Mouse (Mus musculus): ENCODE data around the gene Osbpl3.
"Not testable (repeated sequence)": the region's sequence is repeated elsewhere in the genome, so short reads cannot be mapped to it uniquely, and the experiment has no call there.

Gene Osbpl3

DNA sequence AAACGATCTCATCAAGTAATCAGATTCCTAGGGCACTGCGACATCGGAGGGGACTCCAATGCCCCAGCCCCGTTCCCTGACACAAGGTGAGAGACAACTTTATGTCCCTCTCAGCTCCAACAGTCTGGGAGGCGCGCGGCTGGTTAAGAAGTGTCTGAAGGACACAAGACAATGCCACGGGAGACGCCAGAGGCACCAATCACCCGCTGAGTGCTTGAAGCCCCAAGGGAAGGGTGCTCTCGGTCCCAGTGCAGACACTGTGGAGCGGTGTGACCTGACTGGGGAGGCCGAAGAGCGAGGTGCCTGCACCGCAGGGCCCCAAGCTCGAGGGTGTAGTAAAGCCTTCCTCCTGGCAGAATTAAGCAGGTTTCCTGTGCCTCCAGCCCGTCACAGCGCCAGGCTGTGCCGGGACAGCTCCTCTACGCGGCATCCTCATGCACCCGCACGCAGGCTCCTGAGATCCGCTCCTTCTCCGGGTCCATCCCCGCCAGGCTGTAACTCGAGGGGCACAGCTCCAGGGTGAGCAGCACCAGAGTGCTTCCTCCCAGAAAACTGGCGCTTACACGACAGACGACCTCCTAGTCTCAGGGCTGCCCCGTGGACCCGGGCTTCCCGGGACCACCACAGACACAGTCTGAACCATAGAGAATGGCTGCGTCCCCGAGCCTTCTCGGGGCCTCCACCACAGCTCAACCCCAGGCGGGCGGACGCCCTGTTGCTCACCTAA lies 736 bp downstream of the Osbpl3 start:
- DNase-seq (ENCODE audit: low read depth in 2 of 2, low spot score in 2 of 2) = peak; percentile 15 to 22

DNA sequence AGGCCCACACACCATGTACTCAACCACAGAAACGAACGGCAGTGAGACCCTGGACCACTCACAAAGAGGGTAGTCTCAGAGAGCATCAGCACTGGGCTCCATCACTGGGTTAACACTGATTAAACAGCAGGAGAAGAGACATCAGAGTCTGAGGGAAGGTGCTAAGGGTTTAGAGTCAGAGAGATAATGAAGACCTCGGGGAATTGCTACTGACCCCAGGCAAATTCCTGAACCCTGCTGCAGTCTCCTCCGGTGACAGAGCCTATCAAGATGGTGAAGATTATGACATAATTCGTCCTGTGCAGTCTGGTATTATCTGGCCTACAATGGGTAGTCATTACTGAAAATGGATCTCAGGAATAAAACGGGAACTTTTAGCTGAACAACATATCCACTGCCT lies 2.4 kb downstream of the Osbpl3 start:
- no peak for DNase-seq (ENCODE audit: low read depth in 2 of 2, low spot score in 2 of 2)

- DNase-seq (ENCODE audit: low read depth in 2 of 2, low spot score in 2 of 2) = no peak
Observed at GRCm38 (mm10) chr6:50452220-50452619, 3.8 kb downstream of the Osbpl3 start.

- DNase-seq (ENCODE audit: low read depth in 2 of 2, low spot score in 2 of 2) = no peak
Observed at GRCm38 (mm10) chr6:50445616-50446015, 10.4 kb downstream of the Osbpl3 start.

- DNase-seq (ENCODE audit: low read depth in 2 of 2, low spot score in 2 of 2) = no peak
Observed at GRCm38 (mm10) chr6:50440966-50441862, 14.8 kb downstream of the Osbpl3 start.

DNA sequence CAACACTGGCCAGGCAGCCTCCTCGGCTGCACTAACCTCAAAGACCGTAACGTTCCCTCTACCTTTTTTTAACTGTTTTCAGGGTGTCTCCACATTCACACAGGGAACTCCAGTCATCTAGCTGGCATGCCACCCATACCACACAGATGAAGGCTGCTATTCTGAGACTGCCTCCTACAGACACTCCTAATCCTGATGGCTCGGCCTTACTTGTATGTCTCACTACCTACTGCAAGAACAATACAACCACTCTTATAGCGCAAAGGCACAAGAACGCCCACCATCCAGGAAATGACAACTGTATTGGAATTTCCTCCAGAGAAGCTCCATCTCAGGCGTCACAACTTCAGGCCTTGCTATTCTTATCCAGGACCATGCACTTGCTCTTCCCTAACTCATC lies 15.8 kb downstream of the Osbpl3 start:
- no peak for DNase-seq (ENCODE audit: low read depth in 2 of 2, low spot score in 2 of 2)

DNA sequence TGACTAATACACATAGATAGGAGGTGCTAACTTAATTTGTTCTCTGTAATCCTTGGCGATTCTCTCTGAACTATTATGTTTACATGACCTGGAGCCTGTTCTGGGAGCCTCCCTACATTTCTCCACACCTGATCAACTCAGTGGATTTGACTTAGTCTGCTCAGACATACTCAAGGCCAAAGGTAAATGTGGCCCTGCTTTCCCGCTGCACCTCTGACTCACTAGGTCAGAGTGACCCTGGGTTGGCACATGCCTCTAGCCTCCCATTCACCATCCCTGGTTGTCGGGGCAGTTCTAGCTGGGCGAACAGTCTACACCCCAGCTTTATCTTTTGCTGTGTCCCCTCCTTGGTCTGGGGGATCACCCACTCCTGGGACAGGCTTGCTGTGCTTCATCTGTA lies 17.1 kb downstream of the Osbpl3 start:
- DNase-seq (ENCODE audit: low read depth in 2 of 2, low spot score in 2 of 2) = not testable (repeated sequence)

DNA sequence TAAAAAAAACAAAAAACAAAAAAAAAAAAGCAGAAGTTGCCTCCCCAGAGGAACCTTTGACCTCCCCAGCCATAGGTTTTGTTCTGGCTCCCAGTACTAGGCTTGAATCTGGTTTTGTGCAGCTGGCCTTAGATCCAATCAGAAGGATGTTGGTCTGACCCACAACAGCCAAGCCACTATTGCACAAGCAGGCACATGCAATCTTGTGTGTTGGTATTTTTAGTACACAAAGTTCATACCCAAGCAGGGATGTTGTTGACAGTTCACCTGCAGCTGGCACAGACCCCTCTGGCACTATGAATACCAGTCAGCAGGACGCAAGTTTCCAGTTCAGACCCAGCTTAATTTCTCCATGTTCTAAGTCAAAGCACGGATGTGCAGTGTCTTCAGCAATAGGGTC lies 18.2 kb downstream of the Osbpl3 start:
- no peak for DNase-seq (ENCODE audit: low read depth in 2 of 2, low spot score in 2 of 2)

- DNase-seq (ENCODE audit: low read depth in 2 of 2, low spot score in 2 of 2) = no peak
Observed at GRCm38 (mm10) chr6:50436661-50437060, 19.3 kb downstream of the Osbpl3 start.

GRCm38 (mm10) chr6:50432491-50432890 lies 23.5 kb downstream of the Osbpl3 start:
- no peak for DNase-seq (ENCODE audit: low read depth in 2 of 2, low spot score in 2 of 2)

DNA sequence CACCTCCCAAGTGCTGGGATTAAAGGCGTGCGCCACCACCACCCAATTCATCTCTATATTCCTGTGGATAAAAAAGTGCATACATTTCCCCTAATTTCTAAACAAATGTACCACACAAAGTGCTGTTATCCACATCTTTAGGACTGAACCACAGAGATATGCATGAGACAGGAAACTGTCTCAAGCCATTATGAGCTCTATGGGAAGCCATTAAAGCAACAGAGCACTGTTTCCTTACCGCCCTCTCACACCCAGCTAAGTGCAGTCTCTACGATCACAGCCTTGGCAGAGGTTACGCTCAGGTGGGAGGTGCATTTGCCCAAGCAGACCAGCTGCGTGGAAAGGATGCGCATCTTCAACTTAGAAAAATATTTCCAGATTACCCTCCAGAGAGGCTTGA lies 26.7 kb downstream of the Osbpl3 start:
- no peak for DNase-seq (ENCODE audit: low read depth in 2 of 2, low spot score in 2 of 2)

- DNase-seq (ENCODE audit: low read depth in 2 of 2, low spot score in 2 of 2) = no peak
Observed at GRCm38 (mm10) chr6:50427051-50427732, 28.8 kb downstream of the Osbpl3 start.

DNA sequence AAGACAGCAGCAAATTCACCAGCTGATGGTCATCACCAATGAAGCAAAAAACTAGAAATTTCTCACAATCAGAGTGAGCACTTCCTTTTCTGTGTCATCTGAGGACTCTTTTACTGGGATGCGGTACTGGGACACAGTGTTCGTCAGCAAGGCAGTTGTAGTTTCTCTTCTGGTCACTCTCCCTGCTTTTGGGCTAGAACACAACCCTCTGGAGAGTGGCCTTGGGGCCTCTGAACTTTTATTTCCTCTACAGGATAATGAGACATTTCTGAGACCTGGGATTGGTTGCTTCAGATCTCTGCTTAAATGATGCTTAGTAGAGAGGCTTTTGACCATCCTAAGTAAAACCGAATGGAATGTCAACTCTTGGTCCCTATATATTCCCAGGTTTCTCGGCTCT lies 29.4 kb downstream of the Osbpl3 start:
- DNase-seq (ENCODE audit: low read depth in 2 of 2, low spot score in 2 of 2) = no peak

GRCm38 (mm10) chr6:50424271-50424670 lies 31.7 kb downstream of the Osbpl3 start:
- DNase-seq (ENCODE audit: low read depth in 2 of 2, low spot score in 2 of 2) = no peak

DNA sequence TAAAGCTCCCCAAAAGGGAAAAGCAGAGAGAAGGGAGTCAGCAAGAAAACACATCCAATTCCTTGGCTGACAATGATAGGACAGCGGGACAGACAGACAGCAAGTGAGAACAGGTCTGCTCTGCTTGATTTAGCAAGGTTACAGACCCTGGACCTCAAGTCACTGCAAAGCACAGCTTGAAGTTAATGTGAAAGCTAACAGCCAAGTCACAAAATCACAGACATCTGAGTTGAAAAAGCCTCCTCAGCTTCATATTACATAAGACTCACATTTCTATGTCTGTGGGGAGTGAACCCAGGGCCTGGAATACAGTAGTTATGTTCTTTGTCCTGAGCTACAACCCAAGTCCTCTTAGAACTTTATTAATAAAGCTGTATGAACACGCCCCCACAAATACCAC lies 35.6 kb downstream of the Osbpl3 start:
- DNase-seq (ENCODE audit: low read depth in 2 of 2, low spot score in 2 of 2) = no peak

DNA sequence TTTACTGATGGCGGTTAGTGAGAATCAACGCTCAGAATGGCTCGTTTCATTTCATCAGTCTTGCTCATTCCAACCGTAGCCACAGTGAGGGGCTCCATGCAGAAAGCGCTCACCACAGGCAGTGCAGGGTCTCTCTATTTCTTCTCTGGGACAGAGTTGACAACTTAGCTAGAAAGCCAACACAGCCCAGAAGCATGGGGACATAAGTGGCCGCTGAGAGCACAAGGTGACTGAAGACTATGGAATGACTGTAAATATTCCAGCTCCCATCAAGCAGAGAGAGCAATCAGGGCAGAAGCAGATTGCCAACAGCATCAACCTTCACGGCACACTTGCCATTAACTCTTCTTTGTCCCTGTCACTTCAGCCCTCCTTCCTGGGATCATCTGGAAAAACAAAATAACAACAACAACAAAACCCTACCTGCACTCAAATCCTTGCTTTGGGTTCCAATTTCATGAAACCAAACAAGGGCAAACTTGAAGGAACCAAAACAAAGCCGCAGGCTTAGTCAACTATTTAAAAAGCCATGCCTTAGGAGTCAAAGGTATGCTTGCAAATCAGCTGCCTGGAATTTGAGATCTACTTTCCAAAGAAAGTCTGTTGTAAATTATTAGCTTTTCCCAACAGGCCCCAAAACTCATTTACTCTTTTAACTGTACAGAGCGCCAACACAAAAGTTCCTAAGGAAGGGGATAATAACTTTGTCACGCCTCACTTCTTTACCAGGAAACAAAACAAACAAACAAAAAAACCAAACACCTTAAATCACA lies 36.3 kb downstream of the Osbpl3 start:
- no peak for DNase-seq (ENCODE audit: low read depth in 2 of 2, low spot score in 2 of 2)

DNA sequence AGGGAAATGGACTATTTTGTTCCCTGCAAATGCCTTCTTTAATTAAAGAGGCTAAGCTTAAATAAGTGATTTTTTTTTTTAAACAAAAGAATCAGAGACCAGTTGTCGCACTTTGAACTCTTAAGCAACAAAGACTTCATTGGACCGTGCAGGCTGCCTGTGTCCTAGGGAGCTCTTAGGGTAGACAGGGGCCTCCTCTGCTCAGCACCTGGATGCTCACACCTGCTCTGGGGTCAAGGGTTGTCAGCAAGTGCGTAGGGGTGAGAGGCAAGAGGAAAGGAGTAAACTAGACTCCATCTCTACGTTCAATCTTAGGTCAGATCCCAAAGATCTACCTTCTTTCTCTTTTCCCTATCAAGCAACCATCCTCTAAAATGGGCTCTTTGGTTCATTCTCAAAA lies 37.0 kb downstream of the Osbpl3 start:
- DNase-seq (ENCODE audit: low read depth in 2 of 2, low spot score in 2 of 2) = no peak

DNA sequence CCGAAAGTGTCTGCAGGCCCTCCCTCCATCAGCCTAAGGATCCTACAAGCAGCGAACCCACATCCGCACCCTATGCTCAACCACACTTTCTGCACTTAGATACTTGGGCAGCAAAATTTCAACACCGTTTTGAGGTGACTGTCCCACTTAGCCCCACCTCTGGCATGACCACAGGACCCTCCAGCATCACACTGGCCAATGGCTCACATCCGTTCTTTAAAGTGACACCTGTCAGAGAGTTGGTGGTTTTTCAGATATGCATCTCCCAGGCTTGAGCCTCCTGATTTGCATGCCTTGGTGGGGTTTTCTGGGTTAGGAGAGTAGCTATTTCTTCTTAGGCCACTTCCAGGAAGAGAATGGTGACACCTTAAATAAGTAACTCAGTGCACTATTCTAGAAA lies 39.1 kb downstream of the Osbpl3 start:
- DNase-seq (ENCODE audit: low read depth in 2 of 2, low spot score in 2 of 2) = peak; percentile 35 to 52

DNA sequence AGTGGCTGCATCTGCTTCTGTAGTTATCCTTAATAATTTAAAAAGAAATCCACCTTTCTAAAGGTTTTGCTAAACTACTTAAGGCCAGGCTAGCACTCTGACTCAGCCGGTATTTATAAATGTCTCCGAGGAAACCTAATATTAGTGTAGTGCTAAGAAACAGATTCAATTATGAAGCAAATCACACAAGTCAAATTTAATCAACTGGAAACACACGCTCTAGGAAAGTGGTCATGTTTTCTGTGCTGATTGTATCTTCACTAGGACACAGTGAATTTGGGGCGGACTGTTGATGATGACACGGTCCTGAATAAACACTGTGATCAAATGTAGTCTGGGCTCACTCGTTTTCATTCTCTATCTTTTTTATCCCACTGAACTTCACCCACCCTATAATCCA lies 40.6 kb downstream of the Osbpl3 start:
- DNase-seq (ENCODE audit: low read depth in 2 of 2, low spot score in 2 of 2) = no peak

- no peak for DNase-seq (ENCODE audit: low read depth in 2 of 2, low spot score in 2 of 2)
Observed at GRCm38 (mm10) chr6:50414547-50414946, 41.5 kb downstream of the Osbpl3 start.

DNA sequence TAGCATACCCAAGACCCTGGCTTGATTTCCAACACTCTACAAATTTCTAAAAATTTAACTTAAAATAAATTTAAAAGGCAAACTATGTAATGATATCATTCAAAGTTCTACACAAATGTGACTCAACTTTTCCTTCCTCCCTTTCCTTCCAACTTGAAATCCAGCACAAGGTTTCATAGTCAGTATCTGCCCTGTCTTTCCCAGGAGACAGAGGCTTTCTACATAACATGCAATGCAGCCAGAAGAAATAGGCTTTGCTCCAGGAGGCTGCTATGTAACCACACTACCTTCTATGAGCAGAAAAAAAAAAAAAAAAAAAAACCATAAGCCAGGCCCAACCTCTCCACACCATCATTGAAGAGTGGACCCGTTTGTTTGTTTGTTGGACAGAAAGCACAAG lies 42.6 kb downstream of the Osbpl3 start:
- DNase-seq (ENCODE audit: low read depth in 2 of 2, low spot score in 2 of 2) = no peak

All from CD8-positive naive resting alpha-beta T cell, adult 2 months (primary cell).